Mouse (Mus musculus) myocyte (in vitro differentiated cells): ENCODE measurements around the gene Myo18b. TPM values are rescaled to one million over a fixed set of nuclear protein-coding genes. Genes with fewer than 3 reads are reported as not detected.

Experiments
- H3K27me3 ChIP-seq: one replicate; pipeline ENCODE4 v1.6.1; 2011; ENCODE audit not compliant: control insufficient read depth, insufficient read depth, insufficient read length
- H3K36me3 ChIP-seq: one replicate; pipeline ENCODE4 v1.6.1; 2011; ENCODE audit not compliant: control insufficient read depth, insufficient read depth
- H3K4me2 ChIP-seq: one replicate; pipeline ENCODE4 v1.6.1; 2011; ENCODE audit warnings: low read depth, control low read depth
- H3K4me3 ChIP-seq: one replicate; pipeline ENCODE4 v1.5.1; 2011; ENCODE audit warnings: mild to moderate bottlenecking, control low read depth, moderate library complexity
- H3K79me2 ChIP-seq: one replicate; pipeline ENCODE4 v1.6.1; 2011; ENCODE audit not compliant: control insufficient read depth, insufficient read depth
- H3ac ChIP-seq: one replicate; pipeline ENCODE4 v1.6.1; 2011; ENCODE audit not compliant: control insufficient read depth, insufficient read length
- CEBPB ChIP-seq: IDR thresholded peaks from 2 replicates; pipeline ENCODE4 v1.6.1; 2011; ENCODE audit warnings: mild to moderate bottlenecking, moderate library complexity; ENCODE audit not compliant: poor library complexity, insufficient read depth, severe bottlenecking
- E2F4 ChIP-seq: IDR thresholded peaks from one replicate; pipeline ENCODE4 v1.6.1; 2011; ENCODE audit warnings: mild to moderate bottlenecking, control low read depth, moderate library complexity; ENCODE audit not compliant: insufficient read depth
- MAX ChIP-seq: IDR thresholded peaks from one replicate; pipeline ENCODE4 v1.6.1; 2011; ENCODE audit warnings: low read depth, mild to moderate bottlenecking, control low read depth
- MYOD1 ChIP-seq, 3 experiments: IDR thresholded peaks; one replicate each; pipeline ENCODE4 v1.6.1; 2011; ENCODE audit warnings: control low read depth in 2 of 3, low read depth in 2 of 3, mild to moderate bottlenecking in 2 of 3, moderate library complexity in 1 of 3; ENCODE audit not compliant: insufficient read length in 2 of 3, control insufficient read depth in 1 of 3
- MYOG ChIP-seq, 3 experiments: IDR thresholded peaks; one replicate each; pipeline ENCODE4 v1.6.1; 2011; ENCODE audit warnings: control low read depth in 2 of 3, low read depth in 2 of 3, mild to moderate bottlenecking in 2 of 3; ENCODE audit not compliant: insufficient read length in 2 of 3, control insufficient read depth in 1 of 3, insufficient read depth in 1 of 3
- POLR2A ChIP-seq: IDR thresholded peaks from one replicate; pipeline ENCODE4 v1.6.1; 2011; ENCODE audit warnings: low read depth, mild to moderate bottlenecking, control low read depth, moderate library complexity; ENCODE audit not compliant: insufficient read length
- POLR2AphosphoS2 ChIP-seq: IDR thresholded peaks from one replicate; pipeline ENCODE4 v1.6.1; 2011; ENCODE audit warnings: low read depth, control low read depth; ENCODE audit not compliant: insufficient read length
- REST ChIP-seq: IDR thresholded peaks from one replicate; pipeline ENCODE4 v1.6.1; 2011; ENCODE audit warnings: mild to moderate bottlenecking, control low read depth, moderate library complexity; ENCODE audit not compliant: insufficient read depth, insufficient read length
- SRF ChIP-seq: IDR thresholded peaks from one replicate; pipeline ENCODE4 v1.6.1; 2011; ENCODE audit warnings: low read depth; ENCODE audit not compliant: control insufficient read depth, insufficient read length
- TCF12 ChIP-seq: IDR thresholded peaks from one replicate; pipeline ENCODE4 v1.6.1; 2011; ENCODE audit warnings: mild to moderate bottlenecking, control low read depth; ENCODE audit not compliant: poor library complexity, insufficient read depth, severe bottlenecking
- TCF3 ChIP-seq: IDR thresholded peaks from one replicate; pipeline ENCODE4 v1.6.1; 2011; ENCODE audit warnings: low read depth, control low read depth; ENCODE audit not compliant: insufficient read length
- USF1 ChIP-seq: IDR thresholded peaks from one replicate; pipeline ENCODE4 v1.6.1; 2011; ENCODE audit warnings: low read depth, mild to moderate bottlenecking, control low read depth, moderate library complexity
- polyA plus RNA-seq: library from polyadenylated mRNA; unstranded; fragments of >200 nt; fragmentation: generic; extraction: Trizol; gene quantifications from one replicate; pipeline ENCODE4 v1.2.1, GENCODE M21; 2012; ENCODE audit warnings: missing spikeins

Myo18b gene
- polyA plus RNA-seq, 1 experiment: 1.6 TPM

DNA sequence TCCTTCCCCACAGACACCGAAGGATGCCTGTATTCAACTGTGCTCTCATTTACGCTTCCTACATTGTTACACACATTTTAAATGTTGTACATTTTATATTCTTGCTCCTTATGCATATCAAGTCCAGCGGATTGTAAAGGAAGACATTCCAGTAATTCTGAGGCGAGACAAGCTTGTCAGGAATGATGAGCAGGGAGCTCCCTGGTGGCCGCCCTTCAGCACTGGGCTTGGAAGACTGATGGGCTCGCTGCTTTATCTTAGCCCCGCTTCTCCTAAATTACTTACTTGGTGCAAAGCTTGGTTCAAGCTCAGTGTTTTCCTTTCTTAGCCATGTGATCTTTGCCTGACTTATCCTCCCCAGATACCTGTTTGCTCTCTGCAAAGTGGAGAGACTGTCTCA, 223.7 kb downstream of the Myo18b start:
- Histone ChIP-seq H3K4me3 (no peak overlapping the region), H3ac (no peak overlapping the region), H3K79me2 (no peaks in the 10 kb centered on the region), H3K27me3 (no peaks in the 10 kb centered on the region), H3K4me2 (no peak overlapping the region), H3K36me3 (no peaks in the 10 kb centered on the region)
- TF ChIP-seq SRF (no peak), MYOD1 (IDR thresholded peaks at IDR 0.05; ENCODE audit: control insufficient read depth in 1 of 3, insufficient read length in 2 of 3, low read depth in 2 of 3) (no peak), CEBPB (no peak), TCF12 (no peak), USF1 (no peak), POLR2AphosphoS2 (no peak), POLR2A (no peak), TCF3 (no peak), E2F4 (no peak), MAX (no peak), MYOG (IDR thresholded peaks at IDR 0.05; ENCODE audit: control insufficient read depth in 1 of 3, insufficient read depth in 1 of 3, insufficient read length in 2 of 3, low read depth in 2 of 3) (no peak), REST (no peak)

DNA sequence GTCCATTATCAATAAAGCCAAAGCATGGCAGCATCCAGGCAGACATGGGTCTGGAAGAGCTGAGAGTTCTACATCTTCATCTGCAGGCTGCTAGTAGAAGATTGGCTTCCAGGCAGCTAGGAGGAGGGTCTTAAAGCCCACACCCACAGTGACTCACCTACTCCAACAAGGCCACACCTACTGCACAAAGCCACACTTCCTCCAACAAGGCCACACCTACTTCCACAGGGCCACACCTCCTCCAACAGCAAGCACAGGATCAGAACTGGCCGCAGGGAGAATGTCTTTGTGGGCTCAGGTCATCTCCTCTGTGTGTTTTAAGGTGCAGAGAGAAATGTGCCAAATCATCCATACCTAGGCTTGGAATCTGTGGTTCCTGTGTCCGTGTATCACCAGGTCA, 224.2 kb downstream of the Myo18b start:
- Histone ChIP-seq H3K36me3 (no peaks in the 10 kb centered on the region), H3ac (no peak overlapping the region), H3K79me2 (no peaks in the 10 kb centered on the region), H3K27me3 (no peaks in the 10 kb centered on the region), H3K4me2 (no peak overlapping the region), H3K4me3 (no peak overlapping the region)
- TF ChIP-seq POLR2AphosphoS2 (no peak), TCF3 (no peak), TCF12 (no peak), REST (no peak), MYOD1 (IDR thresholded peaks at IDR 0.05; ENCODE audit: control insufficient read depth in 1 of 3, insufficient read length in 2 of 3, low read depth in 2 of 3) (no peak), MYOG (IDR thresholded peaks at IDR 0.05; ENCODE audit: control insufficient read depth in 1 of 3, insufficient read depth in 1 of 3, insufficient read length in 2 of 3, low read depth in 2 of 3) (no peak), USF1 (no peak), SRF (no peak), E2F4 (no peak), MAX (no peak)

DNA sequence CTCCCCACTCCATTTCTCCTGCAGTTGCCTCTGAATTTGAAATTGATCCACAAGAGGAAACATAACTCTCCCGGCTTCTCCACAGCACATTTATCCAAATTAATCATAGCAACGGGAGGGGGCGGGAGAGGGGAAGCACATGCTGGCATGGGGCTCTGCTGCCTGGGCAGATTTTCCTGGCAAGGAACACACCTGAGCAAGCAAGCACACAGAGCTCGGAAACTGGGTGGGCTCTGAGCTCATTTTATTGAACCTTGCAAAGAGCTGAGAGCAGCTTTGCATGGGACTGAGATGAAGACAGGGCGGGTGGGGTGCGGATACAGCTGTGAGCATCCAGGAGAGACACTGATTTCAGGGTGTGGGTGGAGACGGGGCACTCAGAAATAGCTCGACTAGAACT, 229.0 kb downstream of the Myo18b start:
- H3K27me3 ChIP-seq: no peaks in the 10 kb centered on the region
- no peak overlapping the region for H3ac ChIP-seq
- H3K4me2 ChIP-seq: no peak overlapping the region
- no peaks in the 10 kb centered on the region for H3K79me2 ChIP-seq
- no peak overlapping the region for H3K4me3 ChIP-seq
- no peaks in the 10 kb centered on the region for H3K36me3 ChIP-seq
- TF ChIP-seq POLR2AphosphoS2: no peak
- TF ChIP-seq REST: no peak

DNA sequence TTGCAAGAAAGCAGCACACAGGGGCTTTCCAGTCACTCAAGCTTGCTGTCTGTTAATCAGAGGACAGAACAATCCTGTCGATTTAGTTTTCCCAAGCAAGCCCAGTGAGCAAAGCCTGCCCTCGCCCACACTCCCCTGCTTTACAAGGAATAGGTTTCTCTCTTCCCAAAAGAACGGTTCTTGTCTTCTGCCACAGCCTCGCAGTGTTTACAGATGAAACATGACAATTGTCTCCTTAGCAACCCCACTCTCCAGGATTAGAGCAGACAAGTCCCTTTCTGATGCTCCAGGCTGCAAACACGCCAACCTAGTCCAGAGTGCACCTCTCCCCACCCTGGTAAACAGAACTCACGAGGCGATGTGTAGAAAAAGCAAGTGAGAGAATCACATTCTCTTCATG, 230.5 kb downstream of the Myo18b start:
- no peak for TF ChIP-seq POLR2A
- no peak for TF ChIP-seq TCF12
- no peak for TF ChIP-seq MYOG (IDR thresholded peaks at IDR 0.05; ENCODE audit: control insufficient read depth in 1 of 3, insufficient read depth in 1 of 3, insufficient read length in 2 of 3, low read depth in 2 of 3)
- TF ChIP-seq REST: no peak
- no peak for TF ChIP-seq MYOD1 (IDR thresholded peaks at IDR 0.05; ENCODE audit: control insufficient read depth in 1 of 3, insufficient read length in 2 of 3, low read depth in 2 of 3)
- no peak for TF ChIP-seq POLR2AphosphoS2
- TF ChIP-seq TCF3: no peak
- TF ChIP-seq SRF: no peak
- TF ChIP-seq USF1: no peak
- no peak for TF ChIP-seq E2F4
- no peak for TF ChIP-seq MAX
- TF ChIP-seq CEBPB: no peak
- Histone ChIP-seq H3K36me3 (no peaks in the 10 kb centered on the region), H3ac (no peak overlapping the region), H3K4me3 (no peak overlapping the region), H3K4me2 (no peak overlapping the region), H3K79me2 (no peaks in the 10 kb centered on the region), H3K27me3 (no peaks in the 10 kb centered on the region)

DNA sequence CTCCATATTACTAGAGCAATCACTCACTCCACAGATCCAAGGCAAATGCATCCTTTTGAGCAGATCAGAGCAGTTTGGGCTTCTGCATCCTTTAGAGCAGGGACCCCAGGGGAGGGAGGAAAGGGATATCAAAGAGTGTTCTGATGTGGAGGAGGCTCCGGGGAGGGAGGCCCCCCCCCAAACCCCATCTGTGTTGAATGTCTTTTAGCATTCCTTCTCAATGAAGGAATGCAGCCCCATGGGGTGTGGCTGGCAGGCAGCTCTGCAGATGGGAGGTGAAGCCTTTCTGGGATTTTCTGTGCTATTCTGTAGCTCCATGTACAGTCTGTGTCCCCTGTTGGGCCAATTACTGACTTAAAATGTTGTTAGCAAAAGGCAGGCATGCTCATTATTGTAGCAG, 232.5 kb downstream of the Myo18b start:
- no peaks in the 10 kb centered on the region for H3K27me3 ChIP-seq
- no peak overlapping the region for H3K4me2 ChIP-seq
- no peaks in the 10 kb centered on the region for H3K36me3 ChIP-seq
- no peak overlapping the region for H3ac ChIP-seq
- H3K79me2 ChIP-seq: no peaks in the 10 kb centered on the region
- H3K4me3 ChIP-seq: no peak overlapping the region
- TF ChIP-seq SRF: no peak
- no peak for TF ChIP-seq TCF3
- no peak for TF ChIP-seq E2F4
- TF ChIP-seq POLR2A: no peak
- no peak for TF ChIP-seq MYOD1 (IDR thresholded peaks at IDR 0.05; ENCODE audit: control insufficient read depth in 1 of 3, insufficient read length in 2 of 3, low read depth in 2 of 3)
- no peak for TF ChIP-seq MYOG (IDR thresholded peaks at IDR 0.05; ENCODE audit: control insufficient read depth in 1 of 3, insufficient read depth in 1 of 3, insufficient read length in 2 of 3, low read depth in 2 of 3)
- no peak for TF ChIP-seq MAX
- no peak for TF ChIP-seq REST
- TF ChIP-seq USF1: no peak
- TF ChIP-seq POLR2AphosphoS2: no peak
- TF ChIP-seq CEBPB: no peak
- no peak for TF ChIP-seq TCF12
